Comparison of ENCODE assay signal across 9 mouse cellular contexts in genomic region chr4:120368663-120369062, GRCm38 (mm10). TPM values are rescaled to one million over a fixed set of nuclear protein-coding genes. Genes with fewer than 3 reads are reported as not detected.
DNase-seq lines count a peak whose midpoint lies in the region; ATAC-seq and TF ChIP-seq lines count a peak whose summit lies in the region.
"Had no signal": no experiment of that assay in that cellular context is flagged by ENCODE, and none has a peak within 500 bp of the region (broad histone marks: within the 10 kb centered on the region; RNA-seq: fewer than 3 reads in every experiment).

No protein-coding gene starts in this region.

- 14% methylated on average over 4 of the region's 4 CpGs for WGBS in liver, adult 2 months
- WGBS in liver, embryonic 12.5 days (ENCODE audit: insufficient replicate concordance), result 7% methylated on average over 4 of the region's 4 CpGs
- 7% methylated on average over 4 of the region's 4 CpGs for WGBS in embryonic facial prominence, embryonic 10.5 days

- no peak overlapping the region for H3K9ac ChIP-seq in liver, adult 2 months (ENCODE audit: low read depth, low read length)
- no peak overlapping the region for H3K9ac ChIP-seq in liver, embryonic 12.5 days

- H3K4me2 ChIP-seq in liver, embryonic 12.5 days, result no peak overlapping the region

- intact Hi-C loops in heart, postnatal 10 days (cut with DNase I), result loop anchor here (2.0 kb wide), 1 partner anchor 138 kb away; no protein-coding TSS in a partner anchor
- intact Hi-C loops in left cerebral cortex, postnatal 14 days (cut with DNase I), result loop anchor here (2.0 to 5.0 kb wide), 2 partner anchors 81 to 142 kb away; partner anchors contain the start of gene Foxo6

- DNase-seq in liver, adult 2 months (ENCODE audit: extremely low read depth, low read depth, low spot score), result peak; percentile 27
- DNase-seq in adrenal gland, postnatal 36 days, result peak; percentile 74 to 81
- DNase-seq in embryonic facial prominence, embryonic 10.5 days (ENCODE audit: low spot score), result peak; percentile 71
- DNase-seq in heart, postnatal 10 days, result peak; percentile 72 to 74
- DNase-seq in left cerebral cortex, postnatal 14 days (ENCODE audit: low spot score in 2 of 2), result peak; percentile 76 to 83
- peak; percentile 73 for DNase-seq in ovary, postnatal 36 days (ENCODE audit: low spot score)
- DNase-seq in thymus, postnatal 4 days, result peak; percentile 78

- H3K79me2 ChIP-seq in liver, adult 2 months (ENCODE audit: control insufficient read depth, insufficient read depth, low read length), result no peaks in the 10 kb centered on the region

- no peak overlapping the region for H3K4me3 ChIP-seq in liver, adult 2 months (ENCODE audit: insufficient read depth, low read depth, low read length)
- H3K4me3 ChIP-seq in liver, embryonic 12.5 days, result no peak overlapping the region
- H3K4me3 ChIP-seq in embryonic facial prominence, embryonic 10.5 days, result no peak overlapping the region
- H3K4me3 ChIP-seq: erythroblast, embryonic 14.5 days had no signal

- ATAC-seq in liver, embryonic 12.5 days, result no peak

- no peaks in the 10 kb centered on the region; the same call in 1 of the 2 replicates for H3K27me3 ChIP-seq in liver, adult 2 months (ENCODE audit: control insufficient read depth, insufficient read depth, low read length)
- peaks cover 36% of the 10 kb centered on the region for H3K27me3 ChIP-seq in liver, embryonic 12.5 days (replicated peaks)
- peaks cover 59% of the 10 kb centered on the region for H3K27me3 ChIP-seq in embryonic facial prominence, embryonic 10.5 days (replicated peaks; ENCODE audit: low read depth, poor library complexity, severe bottlenecking)

- peak; percentile 82 for TF ChIP-seq CTCF in liver, adult 2 months (IDR thresholded peaks at IDR 0.05; ENCODE audit: low read depth, low read length)

- H3K36me3 ChIP-seq in liver, adult 2 months (ENCODE audit: control insufficient read depth, insufficient read depth, low read length), result no peaks in the 10 kb centered on the region
- H3K36me3 ChIP-seq in liver, embryonic 12.5 days, result no peaks in the 10 kb centered on the region
- no peaks in the 10 kb centered on the region for H3K36me3 ChIP-seq in embryonic facial prominence, embryonic 10.5 days (replicated peaks)

- TF ChIP-seq POLR2A in liver, adult 2 months (IDR thresholded peaks at IDR 0.05; ENCODE audit: extremely low read depth, insufficient read depth, low read length), result no peak

- H3K27ac ChIP-seq in liver, adult 2 months (replicated peaks; ENCODE audit: insufficient read depth, low read depth, low read length), result no peak overlapping the region
- H3K27ac ChIP-seq in liver, embryonic 12.5 days, result no peak overlapping the region
- no peak overlapping the region for H3K27ac ChIP-seq in embryonic facial prominence, embryonic 10.5 days (replicated peaks)

- no peaks in the 10 kb centered on the region; the same call in 1 of the 2 replicates for H3K4me1 ChIP-seq in liver, adult 2 months (ENCODE audit: control insufficient read depth, insufficient read depth, low read length)
- H3K4me1 ChIP-seq in liver, embryonic 12.5 days, result no peaks in the 10 kb centered on the region
- peaks cover 38% of the 10 kb centered on the region for H3K4me1 ChIP-seq in embryonic facial prominence, embryonic 10.5 days

- H3K9me3 ChIP-seq in liver, embryonic 12.5 days (replicated peaks), result no peaks in the 10 kb centered on the region
- H3K9me3 ChIP-seq in embryonic facial prominence, embryonic 10.5 days, result no peaks in the 10 kb centered on the region

RNA-seq across cellular contexts. Expression of gene Scmh1, which starts 36.4 kb away (rescaled TPM):
- 7.0 and 8.4 TPM in 2 replicates for total RNA-seq in liver, adult 2 months (2014; rRNA removed)
- polyA plus RNA-seq in liver, adult 2 months (2012; rRNA removed), result 6.5 and 8.1 TPM in 2 replicates
- 20.0 and 21.4 TPM in 2 replicates for polyA plus RNA-seq in liver, embryonic 12.5 days (2016; fragmentation: Nextera tagmentation; extraction: Ambion mirVana)
- total RNA-seq in adrenal gland, postnatal 36 days (2021), result 10 to 100 TPM; 38.6 to 45.9 TPM
- 34.7 and 40.8 TPM in 2 replicates for polyA plus RNA-seq in embryonic facial prominence, embryonic 10.5 days (2016; fragmentation: Nextera tagmentation; extraction: Ambion mirVana)
- total RNA-seq in heart, postnatal 10 days (2021), result 10 to 100 TPM; 77.3 to 80.1 TPM
- 100 to 1,000 TPM; 123 to 130 TPM for total RNA-seq in left cerebral cortex, postnatal 14 days (2021)

Comparison
In these comparisons a context has a peak if more than half of its experiments do, and no peak if none do; other contexts are left out.
1. DNase-seq: peak in every context shown above with its lines; median percentile 80 in left cerebral cortex, postnatal 14 days; 78 in thymus, postnatal 4 days; 78 in adrenal gland, postnatal 36 days; 73 in heart, postnatal 10 days; 73 in ovary, postnatal 36 days; 71 in embryonic facial prominence, embryonic 10.5 days; 27 in liver, adult 2 months.